Mouse (Mus musculus): Measurements from ENCODE around the gene Gm38392.

- TF ChIP-seq POLR2A (IDR thresholded peaks at IDR 0.05; ENCODE audit: low read depth, low read length) (no peak), CTCF (IDR thresholded peaks at IDR 0.05; ENCODE audit: extremely low read depth, insufficient read length, insufficient replicate concordance, low read depth, low read length) (no peak)
These were observed 39.3 kb downstream of the Gm38392 start for GRCm38 (mm10) chr3:88247666-88248065.
